Mouse (Mus musculus) layer of hippocampus, postnatal 14 days (tissue): Measurements from ENCODE around the gene Treml2. TPM values are rescaled to one million over a fixed set of nuclear protein-coding genes. Genes with fewer than 3 reads are reported as not detected.

ENCODE experiments used
- DNase-seq, 2 experiments: peaks; one replicate each; pipeline ENCODE4 v3.0.0; 2021 to 2022; ENCODE audit warnings: low spot score in 2 of 2, mixed read lengths in 1 of 2
- long read RNA-seq, 2 experiments: library from polyadenylated mRNA; stranded (forward); transcript quantifications; one replicate each; pipeline ENCODE4 v2.0.0; 2021
- total RNA-seq, 2 experiments: library from RNA; stranded (reverse); gene quantifications; 2 replicates each; pipeline ENCODE4 v1.2.3; 2021

Treml2 gene
- under 1 TPM; 0.19 to 0.48 TPM for total RNA-seq
- long read RNA-seq, experiment 1: 0 reads
- long read RNA-seq, experiment 2: 0 reads

- no peak for DNase-seq
Observed at GRCm38 (mm10) chr17:48299203-48299602, at the start of gene Treml2. Gene Treml2 (plus strand): TSS chr17:48299498.

DNA sequence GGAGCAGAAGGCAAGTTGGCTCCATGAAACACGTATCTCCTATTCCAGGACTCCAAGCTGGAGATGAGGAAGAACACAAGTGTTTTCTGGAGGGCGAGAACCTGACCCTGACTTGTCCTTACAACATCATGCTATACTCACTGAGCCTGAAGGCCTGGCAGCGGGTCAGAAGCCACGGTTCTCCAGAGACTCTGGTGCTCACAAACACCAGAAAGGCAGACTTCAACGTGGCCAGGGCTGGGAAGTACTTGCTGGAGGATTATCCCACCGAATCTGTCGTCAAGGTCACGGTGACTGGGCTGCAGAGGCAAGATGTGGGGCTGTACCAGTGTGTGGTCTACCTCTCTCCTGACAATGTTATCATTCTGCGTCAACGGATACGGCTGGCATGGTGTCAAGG, 49.8 kb upstream of the Treml2 start:
- no peak for DNase-seq

DNA sequence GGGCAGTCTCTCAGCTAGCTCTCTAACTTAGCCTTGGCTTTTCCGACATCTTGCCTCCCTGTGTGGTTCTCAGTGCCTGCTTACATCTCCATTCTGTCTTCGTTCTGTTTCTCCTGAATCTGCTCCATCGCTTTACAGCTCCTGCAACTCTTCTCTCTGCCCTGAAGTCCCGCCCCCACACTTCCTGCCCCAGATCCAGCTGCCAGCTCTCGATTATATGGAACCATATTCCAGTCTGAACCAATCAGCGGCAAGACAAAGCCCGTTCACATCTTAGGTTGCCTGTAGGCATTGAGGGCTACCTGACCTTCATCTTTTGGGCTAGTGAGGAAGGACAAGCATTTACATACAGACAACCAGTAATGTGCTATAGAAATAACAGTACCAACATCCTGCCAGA, 48.7 kb upstream of the Treml2 start:
- DNase-seq: no peak

DNA sequence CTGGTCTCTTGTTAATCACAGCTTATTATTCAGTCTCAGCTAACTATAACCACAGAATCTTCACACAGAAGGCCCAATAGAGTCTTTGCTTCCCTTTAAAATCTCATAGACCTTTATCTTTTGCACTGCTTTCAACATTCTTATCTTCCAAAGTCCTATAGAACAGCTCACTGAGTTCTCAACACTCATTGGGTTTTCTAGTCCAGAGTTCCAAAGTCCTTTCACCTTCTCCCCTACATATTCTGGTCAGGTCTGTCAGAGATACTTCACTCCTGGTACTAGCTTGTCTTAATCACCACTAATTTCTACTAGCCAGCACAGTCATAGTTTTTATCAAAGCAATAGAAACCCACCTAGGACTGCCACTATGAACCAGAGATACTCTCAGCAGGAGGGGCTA, 42.7 kb upstream of the Treml2 start:
- no peak for DNase-seq

DNA sequence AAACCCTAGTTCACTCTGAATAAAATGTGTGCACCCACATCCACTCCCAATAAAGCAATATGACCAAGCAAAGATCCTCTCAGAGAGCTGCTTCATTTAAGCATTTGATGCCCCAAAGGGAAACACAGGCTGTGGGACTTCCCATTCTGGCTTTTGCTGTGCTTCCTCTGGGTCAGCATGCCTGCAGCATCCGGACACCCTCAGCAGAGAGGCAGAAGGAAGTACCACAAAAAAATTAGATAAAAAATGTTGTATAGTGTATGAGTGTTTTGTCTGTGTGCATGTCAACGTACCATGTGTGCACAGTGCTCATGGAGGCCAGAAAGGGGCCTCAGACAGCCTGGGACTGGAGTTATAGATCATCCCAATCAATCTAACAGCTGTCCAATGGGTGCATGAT, 37.4 kb upstream of the Treml2 start:
- no peak for DNase-seq

- no peak for DNase-seq
Observed at GRCm38 (mm10) chr17:48263741-48264362, 35.4 kb upstream of the Treml2 start, which contains the start of gene Treml4. Gene Treml4 (plus strand): TSS chr17:48264295.

GRCm38 (mm10) chr17:48264662-48265061, 34.6 kb upstream of the Treml2 start:
- no peak for DNase-seq

- no peak for DNase-seq
Observed at GRCm38 (mm10) chr17:48266138-48266537, 33.2 kb upstream of the Treml2 start.

DNA sequence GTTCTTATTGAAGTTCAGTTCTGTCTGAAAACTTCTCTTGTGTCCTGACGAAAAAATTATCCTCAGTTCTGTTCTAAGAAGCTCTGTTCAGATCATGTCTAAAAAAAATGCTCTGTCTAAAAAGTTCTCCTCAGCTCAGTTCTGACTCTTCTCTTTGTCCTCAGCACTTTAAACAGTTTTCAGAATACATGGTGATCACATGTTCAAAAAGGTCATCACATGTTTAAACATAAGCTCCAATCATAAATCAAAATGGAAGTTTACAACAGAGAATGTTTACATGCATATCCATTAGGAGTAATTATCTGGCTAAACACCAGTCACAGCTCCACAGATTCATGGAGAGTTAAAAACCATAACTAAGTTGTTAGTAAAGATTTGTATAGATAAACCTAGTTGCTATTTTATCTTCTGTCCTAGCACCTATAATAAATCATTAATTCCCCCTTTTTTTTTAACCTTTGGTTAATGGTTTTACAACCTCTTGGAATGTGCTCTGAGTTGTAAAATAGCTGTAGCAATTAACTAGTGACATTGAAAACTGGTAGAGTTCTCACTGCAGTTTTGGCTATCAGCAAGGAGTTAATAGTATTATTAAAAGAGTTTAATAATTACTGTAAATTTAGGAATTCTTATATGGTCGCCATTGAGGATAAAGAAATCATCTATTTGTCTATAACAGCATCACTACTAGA, 32.5 kb upstream of the Treml2 start:
- no peak for DNase-seq

DNA sequence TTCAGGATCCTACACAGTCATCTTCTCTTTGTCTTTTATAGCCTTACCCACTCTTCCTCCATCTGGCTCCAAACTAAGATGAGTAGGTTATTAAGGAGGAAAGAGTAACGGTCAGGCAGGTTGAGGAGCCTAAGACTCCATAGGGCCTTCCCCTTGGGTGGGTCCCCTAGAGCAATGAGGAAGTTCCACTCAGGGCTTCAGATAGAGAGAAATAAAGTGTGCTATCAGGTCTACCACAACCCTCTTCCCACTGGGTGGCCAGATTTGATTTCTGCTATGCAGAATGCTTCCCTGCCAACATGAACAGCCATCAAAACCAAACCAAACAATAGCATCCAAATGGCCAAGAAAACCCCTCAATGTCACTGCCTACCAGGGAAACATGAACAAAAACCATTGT, 31.7 kb upstream of the Treml2 start:
- DNase-seq: no peak

DNA sequence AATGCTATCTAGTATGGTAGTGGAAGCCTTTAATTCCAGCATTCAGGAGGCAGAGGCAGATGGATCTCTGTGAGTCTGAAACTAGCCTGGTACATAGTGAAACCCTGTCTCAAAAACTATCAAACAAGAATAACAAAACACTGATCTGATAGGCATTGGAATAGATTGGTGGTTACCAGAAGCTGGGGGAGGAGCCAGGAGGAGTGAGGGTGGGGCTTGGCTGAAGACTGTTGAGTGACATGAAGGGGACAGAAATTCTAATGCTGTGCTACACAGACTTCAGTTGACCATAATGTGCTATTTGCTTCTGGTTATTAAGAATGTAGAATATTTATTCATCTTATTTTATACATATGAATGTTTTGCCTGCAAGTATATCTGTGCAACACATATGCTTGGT, 31.0 kb upstream of the Treml2 start:
- DNase-seq: no peak

DNA sequence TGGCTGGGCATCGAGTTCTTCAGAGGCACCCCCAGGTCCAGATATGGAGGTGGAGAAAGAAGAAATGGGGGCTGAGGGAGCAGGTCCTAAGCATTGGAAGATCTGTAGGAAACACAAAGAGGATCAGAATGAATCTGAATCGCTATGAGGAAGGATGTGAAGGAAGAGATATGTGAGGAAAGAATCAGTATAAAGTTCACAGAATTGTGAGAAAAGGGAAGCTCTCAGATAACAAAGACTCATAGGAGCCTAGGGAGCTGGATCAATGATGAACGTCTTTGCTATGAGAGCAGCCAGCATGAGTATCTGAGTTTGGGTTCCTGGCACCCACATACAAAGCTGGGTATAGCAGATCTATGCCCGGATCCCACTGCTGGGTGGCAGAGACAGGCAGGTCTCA, 29.5 kb upstream of the Treml2 start:
- DNase-seq: no peak

- DNase-seq: no peak
Observed at GRCm38 (mm10) chr17:48272158-48272557, 27.1 kb upstream of the Treml2 start.

- no peak for DNase-seq
Observed at GRCm38 (mm10) chr17:48272598-48272997, 26.7 kb upstream of the Treml2 start.

DNA sequence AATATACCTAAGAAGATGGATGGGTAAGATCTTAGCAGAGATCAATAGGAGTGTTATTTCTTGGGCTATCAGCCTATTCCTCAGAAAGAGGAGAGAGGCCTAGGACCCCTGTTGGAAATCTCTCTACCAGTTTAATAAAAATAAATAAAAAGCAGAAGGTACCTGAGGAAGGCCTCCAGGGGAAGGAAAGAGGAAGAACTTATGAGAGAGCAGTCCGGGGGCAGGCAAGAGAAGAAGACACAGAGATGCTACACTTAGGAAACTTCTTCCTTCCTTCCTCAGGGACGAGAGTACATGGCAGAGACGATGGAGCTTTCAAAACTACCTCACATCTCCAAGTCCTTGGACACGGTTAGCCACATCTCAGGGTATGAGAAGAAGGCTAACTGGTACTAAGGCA, 25.2 kb upstream of the Treml2 start:
- no peak for DNase-seq

GRCm38 (mm10) chr17:48274885-48275284, 24.4 kb upstream of the Treml2 start:
- peak; percentile 63 to 78 for DNase-seq

DNA sequence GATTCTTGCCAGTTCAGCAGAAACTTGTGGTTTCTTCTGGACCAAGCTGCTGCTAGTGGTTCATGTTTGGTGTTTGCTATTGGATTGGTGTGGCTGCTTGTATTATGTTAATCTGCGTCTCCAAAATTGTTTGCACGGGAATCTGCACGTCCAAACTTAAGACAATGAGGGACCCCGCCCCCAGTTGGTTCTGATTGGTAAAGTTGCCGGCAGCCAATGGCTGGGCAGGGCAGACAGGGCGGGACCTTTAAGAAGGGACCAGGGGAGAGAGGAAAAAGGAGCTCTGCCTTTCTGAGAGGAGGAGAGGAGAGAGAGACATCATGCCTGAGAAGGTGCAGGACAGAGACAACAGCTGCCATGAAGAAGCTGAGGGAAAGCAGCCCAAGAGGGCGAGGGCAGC, 23.6 kb upstream of the Treml2 start:
- no peak for DNase-seq

GRCm38 (mm10) chr17:48278381-48278780, 20.9 kb upstream of the Treml2 start:
- DNase-seq: no peak

- no peak for DNase-seq
Observed at GRCm38 (mm10) chr17:48279002-48279401, 20.3 kb upstream of the Treml2 start.

- no peak for DNase-seq
Observed at GRCm38 (mm10) chr17:48280943-48281738, 18.2 kb upstream of the Treml2 start.

DNA sequence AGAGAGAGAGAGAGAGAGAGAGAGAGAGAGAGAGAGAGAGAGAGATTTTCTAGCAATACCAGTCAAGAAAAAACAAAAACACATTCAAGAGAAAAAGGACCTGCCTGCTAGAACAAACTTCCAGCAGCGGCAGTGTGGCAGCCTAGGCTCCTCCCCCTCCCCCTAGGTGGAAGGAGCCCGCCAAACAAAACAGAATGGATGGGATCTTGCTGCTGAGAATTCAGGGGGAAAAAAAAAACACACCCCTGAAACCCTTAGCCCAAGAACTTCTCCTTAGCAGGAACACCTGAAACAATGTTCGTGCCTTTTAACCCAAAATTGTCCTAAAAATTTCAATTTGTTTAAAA, 17.6 kb upstream of the Treml2 start:
- DNase-seq: no peak

DNA sequence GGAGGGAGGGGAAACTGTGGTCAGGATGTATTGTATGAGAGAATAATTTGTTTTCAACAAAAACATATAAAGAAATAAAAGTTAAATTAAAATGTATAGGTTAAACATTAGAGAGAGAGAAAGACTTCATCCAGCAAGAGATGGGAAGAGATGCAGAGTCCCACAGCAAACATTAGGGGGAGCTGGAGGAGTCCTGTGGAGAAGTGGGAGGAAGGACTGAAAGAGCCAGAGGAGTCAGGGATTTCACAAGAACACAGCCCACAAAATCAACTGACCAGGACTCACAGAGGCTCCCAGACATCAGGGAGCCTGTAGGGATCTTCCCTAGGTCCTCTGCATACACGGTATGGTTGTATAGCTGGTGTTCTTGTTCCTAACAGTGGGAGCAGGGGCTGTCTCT, 12.5 kb upstream of the Treml2 start:
- DNase-seq: no peak
